Mouse (Mus musculus) layer of hippocampus, adult 9-10 months (tissue): Measurements from ENCODE around the gene Plet1.

ENCODE experiments used
- DNase-seq: peaks from one replicate; pipeline ENCODE4 v3.0.0; 2022; ENCODE audit warnings: low spot score

Plet1 gene

GRCm38 (mm10) chr9:50494311-50494710, at the start of gene Plet1:
Gene Plet1, plus strand, starts transcription at chr9:50494525.
- no peak for DNase-seq

- no peak for DNase-seq
These were observed 45.3 kb upstream of the Plet1 start for GRCm38 (mm10) chr9:50449048-50449447.

- DNase-seq: peak; percentile 65
These were observed 42.7 kb upstream of the Plet1 start for GRCm38 (mm10) chr9:50451456-50452218.

GRCm38 (mm10) chr9:50452303-50452775, 42.0 kb upstream of the Plet1 start:
- DNase-seq: peak; percentile 81

- no peak for DNase-seq
These were observed 36.7 kb upstream of the Plet1 start for GRCm38 (mm10) chr9:50457596-50457995.

- DNase-seq: no peak
These were observed 34.8 kb upstream of the Plet1 start for GRCm38 (mm10) chr9:50459537-50459936.

- peak; percentile 56 for DNase-seq
These were observed 31.7 kb upstream of the Plet1 start for GRCm38 (mm10) chr9:50462494-50463204.

- no peak for DNase-seq
These were observed 31.2 kb upstream of the Plet1 start for GRCm38 (mm10) chr9:50463205-50463508.

GRCm38 (mm10) chr9:50470377-50471100, 23.8 kb upstream of the Plet1 start:
- no peak for DNase-seq

- no peak for DNase-seq
These were observed 23.0 kb upstream of the Plet1 start for GRCm38 (mm10) chr9:50471181-50471901.

GRCm38 (mm10) chr9:50475318-50475717, 19.0 kb upstream of the Plet1 start:
- DNase-seq: no peak

GRCm38 (mm10) chr9:50475745-50476144, 18.6 kb upstream of the Plet1 start:
- DNase-seq: no peak

- no peak for DNase-seq
These were observed 17.7 kb upstream of the Plet1 start for GRCm38 (mm10) chr9:50476651-50477050.

- no peak for DNase-seq
These were observed 17.1 kb upstream of the Plet1 start for GRCm38 (mm10) chr9:50477270-50477669.

GRCm38 (mm10) chr9:50478826-50479225, 15.5 kb upstream of the Plet1 start:
- no peak for DNase-seq

GRCm38 (mm10) chr9:50479476-50479875, 14.8 kb upstream of the Plet1 start:
- no peak for DNase-seq

GRCm38 (mm10) chr9:50482743-50483142, 11.6 kb upstream of the Plet1 start:
- DNase-seq: no peak

- DNase-seq: no peak
These were observed 8.8 kb upstream of the Plet1 start for GRCm38 (mm10) chr9:50485521-50485920.

- no peak for DNase-seq
These were observed 3.5 kb upstream of the Plet1 start for GRCm38 (mm10) chr9:50490836-50491235.

GRCm38 (mm10) chr9:50491531-50492045, 2.7 kb upstream of the Plet1 start:
- no peak for DNase-seq

- no peak for DNase-seq
These were observed 548 bp upstream of the Plet1 start for GRCm38 (mm10) chr9:50493777-50494176.
